Mouse (Mus musculus): ENCODE results near the gene Ptk7.

DNA sequence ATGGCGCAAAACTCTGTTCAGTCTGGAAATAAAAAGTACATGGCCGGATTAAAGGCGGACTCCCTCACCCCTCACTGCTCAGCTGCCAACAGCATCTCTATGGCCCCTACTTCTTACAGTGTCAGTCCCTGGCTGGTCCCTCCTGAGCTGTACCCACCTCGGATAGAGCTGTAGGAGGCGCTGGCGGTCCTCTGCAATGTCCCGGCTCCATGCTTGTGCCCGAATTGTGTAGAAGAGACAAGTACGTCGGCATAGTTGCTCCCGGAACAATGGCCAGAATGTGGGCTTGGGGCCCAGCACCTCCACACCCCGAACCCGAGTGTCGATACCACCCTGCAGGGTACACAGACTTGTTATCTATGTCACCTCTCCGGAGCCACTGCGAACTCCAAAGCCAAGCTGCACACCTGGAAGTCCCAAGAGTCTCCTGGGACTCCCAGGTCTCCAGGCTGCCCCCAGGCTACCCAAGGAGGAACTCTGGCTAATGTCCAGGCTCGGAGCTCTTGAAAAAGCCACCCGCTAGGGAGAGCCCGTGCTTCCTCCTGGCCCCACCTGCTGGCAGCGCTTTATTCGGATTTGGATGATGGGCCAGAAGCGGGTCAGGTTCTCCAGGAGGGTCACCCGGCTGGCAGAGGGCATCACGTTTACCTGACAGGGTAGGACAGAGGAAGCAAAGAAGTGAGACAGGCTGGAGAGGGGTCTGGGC lies 107.2 kb downstream of the Ptk7 start:
- TF ChIP-seq CTCF (IDR thresholded peaks at IDR 0.05; ENCODE audit: borderline replicate concordance, insufficient read depth, low read length) (no peak), POLR2A (IDR thresholded peaks at IDR 0.05; ENCODE audit: low read depth, low read length) (no peak)
